Mouse (Mus musculus) embryonic facial prominence, embryonic 12.5 days (tissue): ENCODE data around the gene Cdh3. TPM values are rescaled to one million over a fixed set of nuclear protein-coding genes. Genes with fewer than 3 reads are reported as not detected.
"Not testable (repeated sequence)": the region's sequence is repeated elsewhere in the genome, so short reads cannot be mapped to it uniquely, and the experiment has no call there.

Experiments used
- ATAC-seq: fragments of 200-750 bp; cut with Nextera tagmentation; 2 replicates; pipeline ENCODE4 v1.8.0; 2017; ENCODE audit not compliant: insufficient number of reproducible peaks, insufficient read depth, low FRiP score, low TSS enrichment
- H3K27ac ChIP-seq: fragments of 300-500 bp; sonication (generic); 2 replicates; pipeline ENCODE4 v1.5.1; 2016; ENCODE audit warnings: mild to moderate bottlenecking
- H3K27me3 ChIP-seq: fragments of 300-500 bp; sonication (generic); 2 replicates; pipeline ENCODE4 v1.6.1; 2016; ENCODE audit warnings: mild to moderate bottlenecking, moderate library complexity
- H3K36me3 ChIP-seq: fragments of 300-500 bp; sonication (generic); 2 replicates; pipeline ENCODE4 v1.6.1; 2016; ENCODE audit warnings: mild to moderate bottlenecking
- H3K4me1 ChIP-seq: fragments of 300-500 bp; sonication (generic); 2 replicates; pipeline ENCODE4 v1.6.1; 2016
- H3K4me2 ChIP-seq: fragments of 300-500 bp; sonication (generic); replicated peaks from 2 replicates; pipeline ENCODE4 v1.6.1; 2016; ENCODE audit warnings: mild to moderate bottlenecking, moderate library complexity
- H3K4me3 ChIP-seq: fragments of 300-500 bp; sonication (generic); 2 replicates; pipeline ENCODE4 v1.5.1; 2016; ENCODE audit warnings: mild to moderate bottlenecking
- H3K9ac ChIP-seq: fragments of 300-500 bp; sonication (generic); 2 replicates; pipeline ENCODE4 v1.6.1; 2016; ENCODE audit warnings: mild to moderate bottlenecking, moderate library complexity
- H3K9me3 ChIP-seq: fragments of 300-500 bp; sonication (generic); 2 replicates; pipeline ENCODE4 v1.6.1; 2016; ENCODE audit warnings: mild to moderate bottlenecking, moderate library complexity
- WGBS: fragments of 180-500 bp; shearing (Covaris S2); methylation state at CpG from one replicate; pipeline ENCODE4 v1.1.7; 2016; 5-methylcytosine and 5-hydroxymethylcytosine counted together
- polyA plus RNA-seq: library from polyadenylated mRNA; unstranded; fragments of >200 nt; fragmentation: Nextera tagmentation; extraction: Ambion mirVana; gene quantifications from 2 replicates; pipeline ENCODE4 v1.2.1, GENCODE M21; 2016

The Cdh3 gene
- polyA plus RNA-seq, 1 experiment from 2014 or later: 19.1 TPM

GRCm38 (mm10) chr8:106550906-106551305, 40.2 kb downstream of the Cdh3 start:
- Histone ChIP-seq H3K9ac (no peak overlapping the region), H3K4me2 (no peak overlapping the region), H3K27ac (no peak overlapping the region), H3K4me3 (no peak overlapping the region), H3K4me1 (no peaks in the 10 kb centered on the region), H3K9me3 (0 out of 2 replicates have a peak, but pooled peaks cover 4% of the 10 kb centered on the region), H3K36me3 (peaks cover 18% of the 10 kb centered on the region; the same call in 1 of the 2 replicates), H3K27me3 (no peaks in the 10 kb centered on the region)
- WGBS: 82% methylated on average over 1 of the region's 1 CpGs
- no peak for ATAC-seq

- WGBS: 95% methylated on average over 5 of the region's 5 CpGs
- Histone ChIP-seq H3K36me3 (peaks cover 21% of the 10 kb centered on the region; the same call in 1 of the 2 replicates), H3K9me3 (0 out of 2 replicates have a peak, but pooled peaks cover 8% of the 10 kb centered on the region), H3K27ac (no peak overlapping the region), H3K4me3 (no peak overlapping the region), H3K27me3 (no peaks in the 10 kb centered on the region), H3K9ac (no peak overlapping the region), H3K4me2 (no peak overlapping the region), H3K4me1 (no peaks in the 10 kb centered on the region)
- ATAC-seq: no peak
Observed at GRCm38 (mm10) chr8:106554011-106554410, 43.3 kb downstream of the Cdh3 start.

- no peak overlapping the region for H3K4me3 ChIP-seq
- no peaks in the 10 kb centered on the region for H3K27me3 ChIP-seq
- H3K4me1 ChIP-seq: no peaks in the 10 kb centered on the region
- 66% methylated on average over 6 of the region's 7 CpGs for WGBS
- H3K36me3 ChIP-seq: peaks cover 21% of the 10 kb centered on the region; the same call in 1 of the 2 replicates
- ATAC-seq: no peak
- H3K9me3 ChIP-seq: 0 out of 2 replicates have a peak, but pooled peaks cover 8% of the 10 kb centered on the region
- H3K27ac ChIP-seq: no peak overlapping the region
- H3K4me2 ChIP-seq: no peak overlapping the region
- H3K9ac ChIP-seq: no peak overlapping the region
Observed at GRCm38 (mm10) chr8:106556068-106556645, 45.5 kb downstream of the Cdh3 start.

GRCm38 (mm10) chr8:106559844-106560243, 49.2 kb downstream of the Cdh3 start:
- Histone ChIP-seq H3K36me3 (0 out of 2 replicates have a peak, but pooled peaks cover 3% of the 10 kb centered on the region), H3K27me3 (no peaks in the 10 kb centered on the region), H3K4me2 (no peak overlapping the region), H3K4me3 (no peak overlapping the region), H3K9ac (no peak overlapping the region), H3K27ac (no peak overlapping the region), H3K9me3 (0 out of 2 replicates have a peak, but pooled peaks cover 4% of the 10 kb centered on the region), H3K4me1 (no peaks in the 10 kb centered on the region)
- no peak for ATAC-seq
- 59% methylated on average over 9 of the region's 9 CpGs for WGBS

- Histone ChIP-seq H3K9me3 (0 out of 2 replicates have a peak, but pooled peaks cover 4% of the 10 kb centered on the region), H3K27ac (no peak overlapping the region), H3K36me3 (0 out of 2 replicates have a peak, but pooled peaks cover 3% of the 10 kb centered on the region), H3K27me3 (no peaks in the 10 kb centered on the region), H3K4me3 (no peak overlapping the region), H3K4me2 (no peak overlapping the region), H3K4me1 (no peaks in the 10 kb centered on the region), H3K9ac (no peak overlapping the region)
- 31% methylated on average over 21 of the region's 21 CpGs for WGBS
- no peak for ATAC-seq
Observed at GRCm38 (mm10) chr8:106561097-106561865, 50.6 kb downstream of the Cdh3 start.

GRCm38 (mm10) chr8:106563691-106564182, 53.0 kb downstream of the Cdh3 start:
- H3K4me1 ChIP-seq: no peaks in the 10 kb centered on the region
- no peak overlapping the region for H3K4me2 ChIP-seq
- H3K9ac ChIP-seq: no peak overlapping the region
- ATAC-seq: peak; percentile 52; the same call in 1 of the 2 replicates
- WGBS: 68% methylated on average over 3 of the region's 3 CpGs
- H3K4me3 ChIP-seq: no peak overlapping the region
- H3K27ac ChIP-seq: 0 out of 2 replicates have a peak overlapping the region, but pooled peaks have one; percentile 36
- no peaks in the 10 kb centered on the region for H3K36me3 ChIP-seq
- H3K27me3 ChIP-seq: no peaks in the 10 kb centered on the region
- H3K9me3 ChIP-seq: no peaks in the 10 kb centered on the region

- Histone ChIP-seq H3K27me3 (no peaks in the 10 kb centered on the region), H3K27ac (no peak overlapping the region), H3K4me1 (no peaks in the 10 kb centered on the region), H3K9me3 (no peaks in the 10 kb centered on the region), H3K9ac (no peak overlapping the region), H3K4me2 (no peak overlapping the region), H3K4me3 (no peak overlapping the region), H3K36me3 (no peaks in the 10 kb centered on the region)
- no peak for ATAC-seq
- 71% methylated on average over 6 of the region's 7 CpGs for WGBS
Observed at GRCm38 (mm10) chr8:106569006-106569405, 58.3 kb downstream of the Cdh3 start.

- Histone ChIP-seq H3K4me2 (no peak overlapping the region), H3K27ac (no peak overlapping the region), H3K9ac (no peak overlapping the region), H3K4me3 (no peak overlapping the region), H3K4me1 (no peaks in the 10 kb centered on the region), H3K36me3 (no peaks in the 10 kb centered on the region), H3K9me3 (no peaks in the 10 kb centered on the region), H3K27me3 (no peaks in the 10 kb centered on the region)
- no peak for ATAC-seq
- 77% methylated on average over 4 of the region's 4 CpGs for WGBS
Observed at GRCm38 (mm10) chr8:106570386-106570785, 59.7 kb downstream of the Cdh3 start.

- ATAC-seq: no peak
Observed at GRCm38 (mm10) chr8:106571551-106572172, 61.0 kb downstream of the Cdh3 start.

GRCm38 (mm10) chr8:106572175-106572574, 61.5 kb downstream of the Cdh3 start:
- not testable (repeated sequence) for H3K36me3 ChIP-seq, H3K9ac ChIP-seq, H3K4me2 ChIP-seq, H3K4me3 ChIP-seq, H3K4me1 ChIP-seq, H3K27ac ChIP-seq, H3K27me3 ChIP-seq, H3K9me3 ChIP-seq, ATAC-seq
- WGBS: 69% methylated on average over 1 of the region's 1 CpGs

More at GRCm38 (mm10) chr8:106571551-106572172, 61.0 kb downstream of the Cdh3 start:
- Histone ChIP-seq H3K27ac (no peak overlapping the region), H3K4me3 (no peak overlapping the region), H3K4me1 (no peaks in the 10 kb centered on the region), H3K4me2 (no peak overlapping the region), H3K36me3 (no peaks in the 10 kb centered on the region), H3K9me3 (no peaks in the 10 kb centered on the region), H3K27me3 (no peaks in the 10 kb centered on the region), H3K9ac (no peak overlapping the region)
- WGBS: 81% methylated on average over 5 of the region's 5 CpGs

GRCm38 (mm10) chr8:106573168-106573567, 62.5 kb downstream of the Cdh3 start, which contains the start of gene Gm10073:
Gm10073 (minus strand) TSS chr8:106573461.
- not testable (repeated sequence) for H3K36me3 ChIP-seq, H3K4me2 ChIP-seq, H3K27ac ChIP-seq, H3K27me3 ChIP-seq, H3K9ac ChIP-seq, H3K4me1 ChIP-seq, H3K4me3 ChIP-seq, ATAC-seq, H3K9me3 ChIP-seq
- 46% methylated on average over 20 of the region's 20 CpGs for WGBS
